Mouse (Mus musculus) ZHBTc4 (cell line): Measurements from ENCODE around the gene Zfp53.

ENCODE experiments used
- DNase-seq: peaks from one replicate; pipeline ENCODE4 v3.0.0-alpha.2; 2011; ENCODE audit warnings: low read depth, low spot score

Zfp53 gene

GRCm38 (mm10) chr17:21517130-21517671, 28.4 kb downstream of the Zfp53 start:
- no peak for DNase-seq

- no peak for DNase-seq
Measured at GRCm38 (mm10) chr17:21526270-21526669, 37.5 kb downstream of the Zfp53 start.

- DNase-seq: peak; percentile 54
Measured at GRCm38 (mm10) chr17:21530645-21531330, 42.0 kb downstream of the Zfp53 start.

- peak; percentile 7 for DNase-seq
Measured at GRCm38 (mm10) chr17:21531621-21532020, 42.8 kb downstream of the Zfp53 start.

- DNase-seq: peak; percentile 79
Measured at GRCm38 (mm10) chr17:21532101-21532951, 43.5 kb downstream of the Zfp53 start.

- DNase-seq: no peak
Measured at GRCm38 (mm10) chr17:21533961-21534360, 45.2 kb downstream of the Zfp53 start.

- peak; percentile 86 for DNase-seq
Measured at GRCm38 (mm10) chr17:21534460-21535095, 45.8 kb downstream of the Zfp53 start.

- peak; percentile 79 for DNase-seq
Measured at GRCm38 (mm10) chr17:21535096-21536001, 46.6 kb downstream of the Zfp53 start, which contains the start of gene Zfp52. Zfp52 (plus strand) TSS chr17:21535539.

GRCm38 (mm10) chr17:21536096-21536495, 47.3 kb downstream of the Zfp53 start:
- no peak for DNase-seq

- DNase-seq: no peak
Measured at GRCm38 (mm10) chr17:21536676-21537075, 47.9 kb downstream of the Zfp53 start.

GRCm38 (mm10) chr17:21557831-21558230, 69.0 kb downstream of the Zfp53 start:
- no peak for DNase-seq
